Mouse (Mus musculus): ENCODE data around the gene Fus. TPM values are rescaled to one million over a fixed set of nuclear protein-coding genes. Genes with fewer than 3 reads are reported as not detected.
"Not testable (repeated sequence)": the region's sequence is repeated elsewhere in the genome, so short reads cannot be mapped to it uniquely, and the experiment has no call there.

Gene Fus
- polyA plus RNA-seq, 1 experiment = 446 TPM

DNA sequence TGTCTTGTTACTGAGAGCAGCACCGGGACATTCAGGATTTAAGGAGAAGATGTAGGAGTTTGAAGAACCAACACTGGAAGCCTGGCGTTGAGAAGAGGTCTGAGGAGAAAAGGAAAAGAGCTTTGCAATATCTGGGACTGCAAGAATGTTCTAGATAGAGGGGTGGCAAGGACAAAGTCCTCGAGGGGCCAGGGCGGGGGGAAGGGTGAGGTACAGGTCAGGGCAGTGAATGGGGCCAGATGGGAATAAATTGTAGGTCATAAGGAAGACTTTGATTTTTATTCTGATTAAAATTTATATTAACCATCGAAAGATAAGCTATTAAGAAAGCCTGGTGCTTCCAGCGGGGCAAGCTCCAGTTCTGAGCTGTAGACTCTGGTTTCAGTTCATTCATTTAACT, 35.8 kb downstream of the Fus start:
- DNase-seq (ENCODE audit: extremely low spot score in 1 of 2, low spot score in 1 of 2) = no peak

DNA sequence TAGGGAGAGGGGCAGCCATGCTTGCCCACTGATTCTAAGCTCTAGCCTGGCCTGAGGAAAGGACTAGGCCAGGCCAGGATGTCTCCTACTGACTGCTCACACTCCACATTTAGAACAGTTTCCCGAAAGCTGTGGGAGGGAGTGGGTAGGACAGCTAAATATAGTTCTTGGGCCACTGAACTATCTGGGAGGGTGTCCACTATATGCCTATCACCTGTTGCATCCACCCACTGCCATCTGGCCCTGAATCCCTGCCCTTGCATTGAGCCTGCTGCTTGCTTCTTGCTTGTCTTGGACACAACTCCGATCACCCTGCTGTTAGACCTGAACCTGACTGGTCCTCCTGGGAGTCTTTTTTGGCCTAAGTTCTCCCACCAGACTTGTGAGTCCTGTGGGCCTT, 36.4 kb downstream of the Fus start, which contains the start of gene Trim72:
Gene Trim72 (plus strand): TSS at position 262 of the 400 bp plus-strand sequence.
- peak in 1 of 2 experiments; percentile 56 for DNase-seq (ENCODE audit: extremely low spot score in 1 of 2, low spot score in 1 of 2)

DNA sequence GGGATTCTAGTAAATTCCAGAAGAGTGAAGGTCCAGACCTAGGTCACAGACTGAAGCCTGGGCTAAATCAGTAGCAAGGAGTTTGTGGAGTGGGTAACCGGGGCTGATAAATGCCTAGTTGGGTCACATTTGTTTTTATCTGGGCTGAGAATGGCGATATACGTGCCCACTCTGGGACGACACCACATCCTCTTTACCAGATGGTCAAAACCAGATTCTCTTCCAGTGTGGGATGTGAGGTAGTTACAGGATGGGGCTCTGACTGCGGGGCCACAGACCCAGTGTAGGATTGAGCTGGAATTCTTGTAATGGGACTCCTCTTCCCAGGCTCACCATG, 36.9 kb downstream of the Fus start:
- DNase-seq (ENCODE audit: extremely low spot score in 1 of 2, low spot score in 1 of 2) = no peak

DNA sequence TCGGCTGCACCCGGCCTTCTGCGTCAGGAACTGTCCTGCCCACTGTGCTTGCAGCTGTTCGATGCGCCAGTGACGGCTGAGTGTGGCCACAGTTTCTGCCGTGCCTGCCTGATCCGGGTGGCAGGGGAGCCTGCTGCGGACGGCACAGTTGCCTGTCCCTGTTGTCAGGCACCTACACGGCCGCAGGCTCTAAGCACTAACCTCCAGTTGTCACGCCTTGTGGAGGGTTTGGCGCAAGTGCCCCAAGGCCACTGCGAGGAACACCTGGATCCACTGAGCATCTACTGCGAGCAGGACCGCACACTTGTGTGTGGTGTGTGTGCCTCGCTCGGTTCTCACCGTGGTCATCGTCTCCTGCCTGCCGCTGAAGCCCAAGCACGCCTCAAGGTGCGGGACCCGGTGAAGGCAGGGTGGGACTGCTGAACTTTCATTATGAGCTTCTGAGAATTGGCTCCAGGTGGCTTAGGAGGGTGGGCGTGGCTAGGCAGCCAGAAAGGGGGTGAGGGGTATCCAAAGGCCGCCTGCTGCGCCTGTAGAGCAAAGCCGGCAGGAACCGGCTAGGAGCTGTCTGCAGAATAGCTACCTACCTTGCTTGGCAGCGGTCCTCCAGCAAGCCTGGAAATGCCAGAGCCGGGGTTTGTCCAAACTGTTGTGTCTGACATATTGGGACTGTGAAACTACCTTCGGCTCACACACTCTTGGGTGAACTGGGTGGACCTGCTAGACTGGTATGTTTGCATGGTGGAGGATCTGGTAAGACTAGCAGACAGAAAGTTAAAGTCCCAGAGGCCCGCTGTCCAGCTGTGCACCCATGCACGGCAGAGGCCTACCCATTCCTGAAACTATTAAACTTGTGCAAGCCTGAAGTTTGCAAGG, 37.5 kb downstream of the Fus start:
- DNase-seq (ENCODE audit: extremely low spot score in 1 of 2, low spot score in 1 of 2) = no peak

DNA sequence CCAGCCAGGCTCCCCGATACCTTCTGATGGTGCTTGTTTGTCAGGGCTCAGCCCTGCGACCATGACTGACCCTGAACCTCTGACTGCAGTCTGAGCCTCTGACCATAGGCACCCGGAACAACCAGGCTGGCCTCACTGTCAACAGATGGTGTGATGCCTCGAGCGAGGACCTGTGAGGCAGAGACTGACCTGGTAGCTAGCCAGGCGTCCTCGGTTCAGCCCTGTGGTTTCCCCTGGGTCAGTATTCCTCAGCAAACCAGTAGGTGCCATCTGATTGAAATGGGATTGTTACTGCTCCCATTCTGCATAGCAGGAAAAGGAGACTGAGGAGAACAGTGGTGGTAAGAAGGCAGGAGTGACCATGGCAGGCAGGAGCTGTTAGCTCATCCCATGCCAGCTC, 38.9 kb downstream of the Fus start:
- no peak for DNase-seq (ENCODE audit: extremely low spot score in 1 of 2, low spot score in 1 of 2)

DNA sequence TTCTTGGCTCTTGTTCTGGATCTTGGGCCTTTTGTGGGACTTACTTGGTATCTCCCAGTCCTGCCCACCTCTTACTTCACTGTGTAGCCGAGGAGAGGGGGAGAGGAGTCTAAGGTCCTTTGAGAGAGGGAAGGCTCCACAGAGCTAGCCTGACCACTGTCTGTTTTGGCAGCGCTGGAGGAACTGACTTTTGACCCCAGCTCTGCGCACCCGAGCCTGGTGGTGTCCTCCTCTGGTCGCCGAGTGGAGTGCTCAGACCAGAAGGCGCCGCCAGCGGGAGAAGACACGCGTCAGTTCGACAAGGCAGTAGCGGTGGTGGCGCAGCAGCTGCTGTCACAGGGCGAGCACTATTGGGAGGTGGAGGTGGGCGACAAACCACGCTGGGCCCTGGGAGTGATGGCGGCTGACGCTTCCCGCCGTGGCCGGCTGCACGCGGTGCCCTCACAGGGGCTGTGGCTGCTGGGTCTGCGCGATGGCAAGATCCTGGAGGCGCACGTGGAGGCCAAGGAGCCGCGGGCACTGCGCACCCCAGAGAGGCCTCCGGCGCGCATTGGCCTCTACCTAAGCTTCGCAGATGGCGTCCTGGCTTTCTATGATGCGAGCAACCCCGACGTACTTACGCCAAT, 42.6 kb downstream of the Fus start:
- no peak for DNase-seq (ENCODE audit: extremely low spot score in 1 of 2, low spot score in 1 of 2)

DNA sequence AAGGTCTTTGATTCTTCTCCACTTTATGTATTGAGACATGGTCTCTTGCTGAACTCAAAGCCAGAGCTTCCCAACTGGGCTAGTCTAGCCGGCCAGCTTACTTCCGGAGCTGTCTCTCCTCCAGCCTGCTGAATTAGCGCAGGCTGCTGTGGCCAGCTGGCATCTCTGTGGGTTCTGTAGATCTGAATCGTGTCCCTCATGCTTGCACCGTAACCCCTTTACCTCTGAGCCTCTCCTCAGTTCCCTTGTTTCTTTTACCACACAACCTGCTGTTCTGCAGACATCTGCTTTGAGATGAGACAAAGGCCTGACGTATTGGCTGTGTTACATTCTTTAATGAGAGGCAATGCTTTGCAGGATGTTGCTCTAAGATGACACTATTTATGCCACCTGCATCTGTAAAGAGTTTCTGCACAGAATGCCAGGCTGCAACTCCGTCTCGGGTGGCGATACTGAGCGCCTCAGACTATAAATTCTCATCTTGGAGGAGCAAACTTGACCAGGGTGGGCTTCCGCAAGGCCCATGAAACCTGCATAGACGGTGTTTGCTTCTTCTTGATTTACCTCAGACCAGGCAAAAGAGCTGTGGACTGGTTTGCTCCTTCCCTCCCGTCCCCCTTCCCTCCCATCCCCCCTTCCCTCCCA, 45.0 kb downstream of the Fus start:
- no peak for DNase-seq (ENCODE audit: extremely low spot score in 1 of 2, low spot score in 1 of 2)

DNA sequence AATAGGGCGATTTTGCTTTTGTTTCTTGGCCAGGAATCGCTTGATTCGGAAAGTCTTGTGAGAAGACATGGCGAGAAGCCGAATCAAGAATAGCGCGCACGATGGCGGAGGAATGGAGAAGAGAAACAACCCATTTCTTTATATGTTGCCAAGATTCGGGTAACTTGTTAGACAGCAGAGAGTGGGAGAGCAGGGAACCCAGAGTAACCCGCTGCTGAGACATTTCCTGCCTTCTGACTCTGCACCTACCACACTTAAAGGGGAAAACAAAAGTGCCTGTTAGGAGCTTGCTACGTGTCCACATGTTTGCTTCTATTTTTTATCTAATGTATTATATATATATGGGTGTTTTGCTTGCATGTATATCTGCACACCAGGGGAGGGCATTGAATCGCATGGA, 45.9 kb downstream of the Fus start:
- DNase-seq (ENCODE audit: extremely low spot score in 1 of 2, low spot score in 1 of 2) = peak in 1 of 2 experiments; percentile 28

DNA sequence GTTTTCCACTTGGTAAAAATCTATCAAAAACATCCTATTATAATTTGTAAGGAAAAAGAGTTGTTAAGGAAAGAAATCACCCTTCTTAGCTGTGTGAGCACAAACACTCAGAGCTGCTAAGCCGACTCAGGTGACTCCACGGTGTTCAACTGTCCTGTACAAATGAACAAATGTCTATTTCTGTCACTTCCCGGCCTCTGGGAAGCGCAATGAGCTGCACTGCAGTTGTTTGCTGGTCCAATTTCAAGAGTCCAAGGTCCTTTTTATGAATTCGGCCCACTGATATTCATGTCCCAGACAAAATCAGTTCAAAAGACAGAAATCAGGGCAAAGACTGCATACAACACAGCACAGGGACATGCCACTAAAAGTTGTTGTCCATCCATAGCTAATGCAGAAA, 48.9 kb downstream of the Fus start:
- not testable (repeated sequence) for DNase-seq (ENCODE audit: extremely low spot score in 1 of 2, low spot score in 1 of 2)

DNA sequence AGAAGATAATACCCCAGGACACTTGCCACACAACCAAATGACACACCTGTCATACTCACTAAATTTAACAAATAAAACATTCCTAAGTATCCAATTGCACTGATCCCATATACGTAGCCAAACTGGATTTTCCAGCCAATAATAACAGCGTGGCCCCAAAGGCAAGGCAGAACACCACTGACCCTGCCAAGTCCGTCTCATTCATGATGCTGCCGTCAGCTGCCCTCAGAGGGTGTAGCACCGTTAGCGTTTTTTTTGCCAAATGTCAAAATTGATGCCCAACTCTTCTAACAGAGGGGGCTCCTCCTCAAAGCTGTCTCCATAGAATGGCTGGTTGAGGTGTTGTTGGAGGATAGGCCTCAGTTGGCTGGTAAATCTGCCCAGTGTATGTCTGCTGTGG, 49.4 kb downstream of the Fus start:
- DNase-seq (ENCODE audit: extremely low spot score in 1 of 2, low spot score in 1 of 2) = no peak

DNA sequence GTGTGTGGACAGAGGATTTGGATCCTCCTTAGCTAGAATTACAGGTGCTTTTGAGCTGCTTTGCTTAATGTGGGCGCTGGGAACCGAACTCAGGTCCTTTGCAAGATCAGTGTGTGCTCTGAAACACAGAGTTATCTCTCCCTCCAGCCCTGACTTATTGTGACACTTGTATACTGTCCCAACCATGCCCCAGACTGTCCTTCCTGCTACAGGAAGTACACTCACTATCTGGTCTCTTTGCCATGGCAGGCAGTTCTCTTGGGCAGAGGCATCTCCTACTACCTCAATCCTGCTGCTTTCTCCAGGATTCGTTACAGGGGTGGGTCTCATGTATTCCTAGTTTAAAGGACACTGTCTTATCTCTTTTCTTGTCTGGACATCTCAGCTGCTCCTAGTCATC, 51.0 kb downstream of the Fus start:
- no peak for DNase-seq (ENCODE audit: extremely low spot score in 1 of 2, low spot score in 1 of 2)

DNA sequence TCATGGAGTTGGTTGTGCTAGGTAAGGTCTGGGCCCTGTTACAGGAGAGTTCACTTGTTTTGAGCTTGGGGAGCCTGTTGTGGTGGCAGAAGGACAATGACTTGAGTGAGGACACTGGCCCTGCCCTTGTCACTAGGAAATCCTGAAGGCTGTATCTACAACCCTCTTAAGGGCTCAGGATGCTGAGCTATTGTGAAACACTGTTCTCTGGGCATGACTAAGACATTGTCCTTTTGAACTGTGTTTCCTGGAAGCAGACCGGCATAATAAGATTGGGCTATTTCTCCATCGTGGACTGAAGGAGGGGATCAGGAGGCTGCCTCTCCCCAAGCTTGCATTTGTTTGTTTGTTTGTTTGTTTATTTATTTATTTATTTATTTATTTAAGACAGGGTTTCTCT, 51.9 kb downstream of the Fus start:
- DNase-seq (ENCODE audit: extremely low spot score in 1 of 2, low spot score in 1 of 2) = no peak

DNA sequence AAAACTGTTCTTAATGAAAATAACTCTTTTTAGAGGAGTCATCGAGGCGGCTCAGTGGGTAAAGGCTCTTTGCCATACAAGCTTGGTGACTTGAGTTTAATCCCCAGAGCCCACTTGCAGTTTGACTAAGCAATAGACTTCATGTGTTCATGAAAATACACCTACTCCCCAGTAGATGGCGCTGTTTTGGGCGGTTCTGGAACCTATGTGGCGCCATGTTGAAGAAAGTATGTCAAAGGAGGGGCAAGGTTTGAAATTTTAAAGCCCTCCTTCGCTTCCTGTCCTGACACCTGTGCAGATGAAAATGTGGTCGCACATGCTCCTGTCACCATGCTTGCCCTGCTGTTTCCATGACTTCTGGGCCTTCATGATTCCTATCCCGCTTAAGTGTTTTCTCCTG, 55.7 kb downstream of the Fus start:
- no peak for DNase-seq (ENCODE audit: extremely low spot score in 1 of 2, low spot score in 1 of 2)

DNA sequence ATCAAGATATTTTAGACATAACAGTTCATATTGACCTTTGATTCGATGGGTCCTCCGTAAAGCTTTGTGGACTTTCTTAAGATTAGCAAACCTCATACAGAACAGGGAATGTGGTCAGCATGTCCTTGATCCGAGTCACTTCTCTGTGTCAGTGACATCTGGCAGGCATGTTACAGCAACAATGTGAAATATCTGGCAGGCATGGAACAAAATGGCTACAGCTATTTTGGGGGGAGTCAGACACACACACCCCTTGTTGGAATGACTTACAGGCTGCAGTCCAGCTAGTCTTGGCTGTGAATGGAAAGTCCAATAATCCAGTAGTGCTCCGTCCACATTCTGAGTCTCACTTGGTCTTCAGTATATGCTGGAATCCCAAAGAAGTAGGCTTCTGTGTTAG, 56.3 kb downstream of the Fus start:
- DNase-seq (ENCODE audit: extremely low spot score in 1 of 2, low spot score in 1 of 2) = no peak

DNA sequence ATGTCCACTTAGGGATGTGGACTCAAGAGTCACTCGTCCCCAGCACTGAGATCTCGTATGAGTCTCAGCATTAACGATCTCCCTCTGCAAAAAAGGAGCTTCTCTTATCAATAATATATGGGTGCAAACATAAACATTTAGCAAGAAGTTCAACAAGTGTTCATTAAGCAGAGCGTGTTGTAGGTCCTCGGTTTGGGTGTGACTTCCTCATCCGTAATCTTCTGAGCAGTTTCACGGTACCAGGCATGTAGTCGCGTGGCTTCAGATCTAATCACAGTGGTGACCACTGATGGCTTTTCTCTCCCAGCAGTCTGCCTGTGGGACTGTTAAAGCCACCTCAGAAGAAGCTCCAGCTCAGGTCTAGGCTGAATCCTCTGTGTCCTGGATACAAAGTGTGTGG, 57.1 kb downstream of the Fus start:
- DNase-seq (ENCODE audit: extremely low spot score in 1 of 2, low spot score in 1 of 2) = no peak

DNA sequence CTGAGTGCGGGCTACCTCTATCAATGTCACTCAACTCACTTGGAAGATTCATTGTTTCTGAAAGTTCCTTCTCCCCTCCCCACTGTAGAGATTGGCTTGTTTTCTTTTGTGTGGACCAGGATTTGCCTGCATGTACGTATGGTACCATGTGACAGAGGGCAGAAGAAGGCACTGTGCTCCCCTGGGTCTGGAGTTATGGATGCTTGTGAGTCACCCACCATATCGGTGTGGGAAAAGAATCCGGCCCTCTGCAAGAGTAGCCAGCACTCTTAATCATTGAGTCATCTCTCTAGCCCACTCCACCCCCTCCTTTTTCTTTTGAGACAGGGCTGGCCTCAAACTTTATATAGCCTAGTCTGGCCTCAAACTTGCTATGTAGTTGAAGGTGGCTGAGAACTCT, 57.7 kb downstream of the Fus start:
- no peak for DNase-seq (ENCODE audit: extremely low spot score in 1 of 2, low spot score in 1 of 2)

DNA sequence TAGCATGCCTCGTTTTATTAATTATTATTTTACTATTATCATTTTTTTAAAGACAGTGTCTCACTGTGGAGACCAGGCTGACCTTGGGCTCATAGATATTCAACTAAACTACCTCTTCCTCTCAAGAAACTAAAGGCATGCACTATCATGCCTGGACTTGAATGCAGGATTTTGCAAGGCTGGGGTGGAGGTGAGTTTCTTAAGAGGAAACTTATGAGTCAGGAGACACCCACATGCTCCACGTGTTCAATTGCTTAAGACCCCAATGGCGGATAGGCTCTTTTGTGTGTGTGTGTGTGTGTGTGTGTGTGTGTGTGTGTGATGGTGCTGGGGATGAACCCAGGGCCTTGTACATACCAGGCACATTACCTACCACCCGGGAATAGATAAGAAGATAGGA, 58.1 kb downstream of the Fus start:
- DNase-seq (ENCODE audit: extremely low spot score in 1 of 2, low spot score in 1 of 2) = no peak

DNA sequence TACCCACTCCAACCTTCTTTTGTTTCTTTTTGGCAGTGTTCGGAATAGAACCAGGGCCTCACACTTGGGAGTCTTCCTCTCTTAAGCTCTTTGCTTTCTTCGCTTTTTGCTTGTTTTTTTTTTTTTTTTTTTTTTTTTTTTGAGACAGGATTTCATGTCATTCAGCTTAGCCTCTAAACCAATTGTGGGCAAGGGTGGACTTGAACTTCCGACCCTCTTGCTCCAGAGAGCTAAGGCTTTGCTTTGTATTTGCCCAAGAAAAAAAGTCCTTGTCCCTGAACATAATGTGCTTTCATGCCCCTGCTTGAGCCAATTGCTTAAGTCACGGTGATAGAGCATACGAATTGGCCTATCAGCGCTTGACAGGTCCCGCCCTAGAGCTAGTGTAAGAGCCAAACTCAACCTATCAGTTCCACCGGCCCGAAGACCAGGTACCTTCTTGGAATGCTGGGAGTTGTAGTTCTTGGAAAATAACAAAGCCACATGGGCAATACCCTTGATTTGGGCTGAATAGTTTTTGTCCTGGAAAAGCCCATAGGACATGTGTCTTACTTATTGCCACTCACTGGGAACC, 64.2 kb downstream of the Fus start:
- no peak for DNase-seq (ENCODE audit: extremely low spot score in 1 of 2, low spot score in 1 of 2)

DNA sequence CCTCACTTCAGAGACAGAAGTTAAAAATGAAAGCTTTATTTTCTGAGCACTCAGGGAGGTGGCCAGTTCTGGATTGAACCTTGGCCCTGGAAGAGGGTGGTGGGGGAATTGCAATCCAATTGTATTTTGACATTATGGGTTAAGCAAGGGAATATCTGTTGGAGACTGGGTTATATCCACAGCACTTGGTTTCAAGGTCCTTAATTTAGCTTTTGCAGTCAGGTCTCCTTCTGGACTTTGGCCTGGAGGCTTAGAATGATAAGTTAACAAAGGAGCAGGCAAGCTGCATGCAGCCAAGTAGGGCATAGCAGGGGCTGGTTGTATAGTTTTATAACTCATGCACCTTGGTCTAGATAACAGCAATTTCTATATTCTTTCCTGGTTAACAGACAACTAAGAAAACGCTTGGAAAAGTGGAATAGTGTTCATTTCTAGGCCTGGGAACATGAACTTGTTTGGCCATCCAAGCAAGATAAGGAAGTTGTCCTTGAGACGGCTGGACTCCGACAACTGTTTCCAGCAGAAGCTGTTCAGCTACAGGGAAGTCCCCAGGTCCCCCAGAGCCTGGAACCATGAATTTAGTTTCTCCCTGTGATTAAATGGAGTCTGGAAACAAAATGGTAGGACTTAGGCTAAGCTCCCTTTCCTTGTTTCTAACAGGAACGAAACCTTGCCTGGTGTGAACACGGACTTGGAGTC, 65.2 kb downstream of the Fus start:
- no peak for DNase-seq (ENCODE audit: extremely low spot score in 1 of 2, low spot score in 1 of 2)

DNA sequence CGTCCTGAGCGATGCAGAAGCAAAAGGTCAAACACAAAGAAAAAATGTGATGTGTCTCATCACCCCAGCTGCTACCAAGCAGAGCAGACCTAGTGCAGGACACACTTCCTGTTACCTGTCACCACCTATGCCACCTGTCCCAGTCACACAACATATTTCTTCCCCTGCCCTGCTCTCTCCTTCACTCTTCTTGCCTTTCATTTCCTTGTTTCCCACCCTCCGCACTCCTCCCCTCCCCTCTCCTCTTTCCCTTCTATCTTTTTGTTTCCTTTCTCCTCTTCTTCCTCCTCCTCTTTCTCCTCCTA, 65.7 kb downstream of the Fus start:
- DNase-seq (ENCODE audit: extremely low spot score in 1 of 2, low spot score in 1 of 2) = no peak

DNA sequence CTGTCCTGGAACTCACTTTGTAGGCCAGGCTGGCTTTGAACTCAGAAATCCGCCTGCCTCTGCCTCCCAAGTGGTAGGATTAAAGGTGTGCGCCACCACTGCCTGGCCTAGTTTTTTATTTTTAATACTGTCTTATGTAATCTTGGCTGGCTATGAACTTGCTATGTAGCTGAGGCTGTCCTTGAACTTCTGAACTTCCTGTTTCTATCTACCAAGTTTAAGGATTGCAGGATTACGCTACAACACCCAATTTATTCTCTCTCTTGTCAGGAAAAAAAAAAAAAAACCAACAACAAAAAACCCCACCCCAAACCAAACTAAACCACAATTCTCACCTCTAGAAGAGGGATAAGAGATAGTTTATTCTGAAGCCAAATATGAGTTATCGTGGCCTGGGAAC, 66.4 kb downstream of the Fus start:
- DNase-seq (ENCODE audit: extremely low spot score in 1 of 2, low spot score in 1 of 2) = no peak

All from frontal cortex, adult 2 months (tissue).